ENCODE assay signal across 9 mouse cellular contexts in the genomic region with DNA sequence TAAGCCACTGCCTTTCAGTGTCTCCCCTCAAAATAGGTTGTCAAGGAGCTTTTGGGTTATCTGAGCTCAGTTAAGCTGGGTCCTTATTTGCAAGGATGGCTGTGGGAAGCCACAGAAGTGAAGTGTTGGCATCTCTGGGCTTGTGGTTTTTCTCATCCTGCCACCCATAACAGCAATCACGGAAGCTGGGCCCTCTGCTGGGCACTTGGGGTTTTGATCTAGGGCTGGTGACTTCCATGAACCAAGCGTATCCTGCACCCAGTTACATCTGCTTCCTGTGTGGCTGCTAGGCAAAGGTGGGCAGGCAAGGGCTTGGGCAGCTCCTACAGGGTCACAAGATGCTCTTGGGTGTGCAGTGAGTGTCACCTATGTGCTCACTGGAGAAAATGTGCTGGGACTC. TPM values are rescaled to one million over a fixed set of nuclear protein-coding genes. Genes with fewer than 3 reads are reported as not detected.
A peak's percentile ranks its signal among the peaks of the same experiment; 100 is the strongest.
DNase-seq lines count a peak whose midpoint lies in the region; ATAC-seq and TF ChIP-seq lines count a peak whose summit lies in the region.
"Had no signal": no experiment of that assay in that cellular context is flagged by ENCODE, and none has a peak within 500 bp of the region (broad histone marks: within the 10 kb centered on the region; RNA-seq: fewer than 3 reads in every experiment).

No protein-coding gene starts in this region.

- no peak for ATAC-seq in cerebellum, adult (ENCODE audit: insufficient number of reproducible peaks, low FRiP score, low TSS enrichment)
- ATAC-seq in midbrain, embryonic 14.5 days (ENCODE audit: low FRiP score, low TSS enrichment), result no peak
- no peak for ATAC-seq in heart, embryonic 11.5 days (replicated peaks; ENCODE audit: insufficient number of reproducible peaks, low FRiP score, low TSS enrichment)
- ATAC-seq in forebrain, embryonic 16.5 days, result no peak

- no peak overlapping the region for H3K4me2 ChIP-seq in midbrain, embryonic 14.5 days (ENCODE audit: low read length)
- H3K4me2 ChIP-seq in heart, embryonic 11.5 days, result no peak overlapping the region
- H3K4me2 ChIP-seq in forebrain, embryonic 16.5 days (ENCODE audit: low read length), result no peak overlapping the region
- H3K4me2 ChIP-seq: limb, embryonic 12.5 days had no signal

- no peak overlapping the region for H3K27ac ChIP-seq in midbrain, embryonic 14.5 days (replicated peaks; ENCODE audit: low read depth, low read length)
- no peak overlapping the region for H3K27ac ChIP-seq in midbrain, embryonic 10.5 days (replicated peaks)
- H3K27ac ChIP-seq in layer of hippocampus, adult 2 months, result no peak overlapping the region
- no peak overlapping the region for H3K27ac ChIP-seq in heart, embryonic 11.5 days (ENCODE audit: low read depth, low read length)
- no peak overlapping the region for H3K27ac ChIP-seq in forebrain, embryonic 16.5 days (ENCODE audit: low read length)
- H3K27ac ChIP-seq: limb, embryonic 12.5 days had no signal

- no peaks in the 10 kb centered on the region for H3K36me3 ChIP-seq in midbrain, embryonic 14.5 days (ENCODE audit: control insufficient read depth, insufficient read depth, low read length)
- no peaks in the 10 kb centered on the region for H3K36me3 ChIP-seq in midbrain, embryonic 10.5 days
- H3K36me3 ChIP-seq in heart, embryonic 11.5 days (ENCODE audit: control insufficient read depth, insufficient read depth, low read length), result no peaks in the 10 kb centered on the region
- no peaks in the 10 kb centered on the region for H3K36me3 ChIP-seq in forebrain, embryonic 16.5 days (ENCODE audit: control insufficient read depth, insufficient read depth)
- H3K36me3 ChIP-seq: limb, embryonic 12.5 days had no signal

- H3K9ac ChIP-seq in midbrain, embryonic 14.5 days (replicated peaks; ENCODE audit: low read length), result no peak overlapping the region
- no peak overlapping the region for H3K9ac ChIP-seq in heart, embryonic 11.5 days (ENCODE audit: low read depth, low read length)
- H3K9ac ChIP-seq in forebrain, embryonic 16.5 days (replicated peaks; ENCODE audit: low read depth, low read length), result no peak overlapping the region
- H3K9ac ChIP-seq: limb, embryonic 12.5 days had no signal

- DNase-seq in cerebellum, postnatal 14 days, result peak; percentile 45 to 60
- DNase-seq in midbrain, embryonic 14.5 days, result peak; percentile 17
- DNase-seq in midbrain, embryonic 10.5 days (ENCODE audit: low spot score), result no peak
- peak; percentile 29 to 52 for DNase-seq in layer of hippocampus, adult 2 months (ENCODE audit: low spot score in 2 of 2)
- DNase-seq in testis, postnatal 10 days (ENCODE audit: low spot score), result peak; percentile 56

- H3K9me3 ChIP-seq in midbrain, embryonic 14.5 days (ENCODE audit: control insufficient read depth, low read length), result no peaks in the 10 kb centered on the region
- H3K9me3 ChIP-seq in midbrain, embryonic 10.5 days (replicated peaks), result no peaks in the 10 kb centered on the region
- H3K9me3 ChIP-seq in heart, embryonic 11.5 days (replicated peaks; ENCODE audit: control insufficient read depth, low read length), result no peaks in the 10 kb centered on the region
- no peaks in the 10 kb centered on the region for H3K9me3 ChIP-seq in forebrain, embryonic 16.5 days (ENCODE audit: control insufficient read depth, low read length)
- H3K9me3 ChIP-seq: limb, embryonic 12.5 days had no signal

- H3K27me3 ChIP-seq in midbrain, embryonic 14.5 days (ENCODE audit: control insufficient read depth, insufficient read depth, low read length), result no peaks in the 10 kb centered on the region
- H3K27me3 ChIP-seq in midbrain, embryonic 10.5 days (ENCODE audit: low read depth, poor library complexity, severe bottlenecking), result no peaks in the 10 kb centered on the region
- H3K27me3 ChIP-seq in heart, embryonic 11.5 days (ENCODE audit: control insufficient read depth, insufficient read depth, low read length), result no peaks in the 10 kb centered on the region
- no peaks in the 10 kb centered on the region for H3K27me3 ChIP-seq in forebrain, embryonic 16.5 days (replicated peaks; ENCODE audit: control insufficient read depth, insufficient read depth, low read length)
- H3K27me3 ChIP-seq: limb, embryonic 12.5 days had no signal

- no peak overlapping the region for H3K4me3 ChIP-seq in midbrain, embryonic 14.5 days (replicated peaks; ENCODE audit: low read depth, low read length)
- no peak overlapping the region for H3K4me3 ChIP-seq in midbrain, embryonic 10.5 days
- no peak overlapping the region for H3K4me3 ChIP-seq in layer of hippocampus, adult 2 months
- no peak overlapping the region for H3K4me3 ChIP-seq in heart, embryonic 11.5 days (ENCODE audit: low read depth, low read length)
- H3K4me3 ChIP-seq in forebrain, embryonic 16.5 days (replicated peaks; ENCODE audit: low read length), result no peak overlapping the region
- H3K4me3 ChIP-seq: limb, embryonic 12.5 days had no signal

- no peaks in the 10 kb centered on the region for H3K4me1 ChIP-seq in midbrain, embryonic 14.5 days (ENCODE audit: control insufficient read depth, insufficient read depth, low read length)
- no peaks in the 10 kb centered on the region for H3K4me1 ChIP-seq in midbrain, embryonic 10.5 days
- H3K4me1 ChIP-seq in heart, embryonic 11.5 days (ENCODE audit: control insufficient read depth, insufficient read depth, low read length), result no peaks in the 10 kb centered on the region
- no peaks in the 10 kb centered on the region for H3K4me1 ChIP-seq in forebrain, embryonic 16.5 days (replicated peaks; ENCODE audit: control insufficient read depth, insufficient read depth, low read length)
- H3K4me1 ChIP-seq: limb, embryonic 12.5 days had no signal

- WGBS in midbrain, embryonic 14.5 days, result 56% methylated on average over 2 of the region's 2 CpGs
- WGBS in midbrain, embryonic 10.5 days, result 60% methylated on average over 2 of the region's 2 CpGs
- 47% methylated on average over 2 of the region's 2 CpGs for WGBS in heart, embryonic 11.5 days (ENCODE audit: insufficient replicate concordance)
- 50% methylated on average over 2 of the region's 2 CpGs for WGBS in forebrain, embryonic 16.5 days

- peak; percentile 80 for TF ChIP-seq CTCF in layer of hippocampus, adult 2 months (conservative IDR thresholded peaks at IDR 0.05)

RNA-seq across cellular contexts. Expression of gene Kcnt1, which starts 49.7 kb away (rescaled TPM):
- 10.1 and 11.3 TPM in 2 replicates for polyA plus RNA-seq in midbrain, embryonic 14.5 days (2014; fragmentation: Nextera tagmentation; extraction: Ambion mirVana)
- polyA plus RNA-seq in midbrain, embryonic 10.5 days (2016; fragmentation: Nextera tagmentation; extraction: Ambion mirVana), result 0.41 and 0.49 TPM in 2 replicates
- total RNA-seq in layer of hippocampus, adult 2 months (2021), result 10 to 100 TPM; 44.5 to 48.4 TPM
- polyA plus RNA-seq in heart, embryonic 11.5 days (2014; fragmentation: Nextera tagmentation; extraction: Ambion mirVana), result 0.04 TPM in 1 of 2 replicates, not detected in the other
- 6.0 and 13.3 TPM in 2 replicates for polyA plus RNA-seq in forebrain, embryonic 16.5 days (2015; fragmentation: Nextera tagmentation; extraction: Ambion mirVana)
